Mouse (Mus musculus): ENCODE results near the gene Psmb11. TPM values are rescaled to one million over a fixed set of nuclear protein-coding genes. Genes with fewer than 3 reads are reported as not detected.

Gene Psmb11
- under 1 TPM; 0.35 to 0.38 TPM for total RNA-seq (2021)
- long read RNA-seq, experiment 1 = 0 reads
- long read RNA-seq, experiment 2 = 0 reads

DNA sequence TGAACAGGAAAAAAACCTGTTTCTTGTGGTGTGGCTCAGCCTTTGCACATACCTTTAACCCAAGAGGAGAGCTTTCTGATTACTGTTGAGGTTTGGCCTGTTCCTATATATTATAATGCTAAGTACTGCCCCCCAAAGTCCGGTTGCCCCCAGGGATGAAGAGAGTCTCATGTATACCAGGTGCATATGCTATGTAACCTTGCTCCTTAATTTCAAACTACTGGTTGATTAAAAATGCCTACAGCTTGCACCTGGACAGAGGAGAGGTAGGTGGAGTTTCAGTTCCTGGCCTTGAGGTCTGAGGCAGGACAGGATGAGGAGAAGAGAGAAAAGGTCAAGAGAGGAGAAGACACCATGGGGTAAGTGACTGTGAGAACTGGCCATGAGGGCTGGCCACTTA is at the start of gene Psmb11:
Gene Psmb11 (plus strand): TSS at position 301 of the 400 bp plus-strand sequence.
- DNase-seq (ENCODE audit: low spot score in 2 of 2) = no peak

DNA sequence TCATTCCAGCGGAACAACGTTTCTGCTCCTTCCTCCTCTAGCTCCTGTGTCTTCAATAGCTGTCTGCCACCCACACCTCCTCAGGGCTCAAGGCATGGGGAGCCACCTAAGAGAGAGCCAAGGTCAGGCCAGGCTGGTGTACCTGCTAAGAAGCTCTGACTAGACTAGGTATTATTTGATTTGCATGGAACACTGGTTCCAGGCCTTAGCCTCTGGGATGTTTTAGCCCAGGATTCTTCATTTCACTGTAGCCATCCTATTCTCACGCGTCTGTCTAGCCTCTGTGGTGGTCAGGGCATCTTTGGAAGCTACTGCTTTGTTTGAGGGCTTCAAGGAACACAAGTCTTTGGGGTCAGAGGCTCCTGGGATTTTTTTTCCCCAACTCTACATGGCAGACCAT is 49.1 kb upstream of the Psmb11 start:
- no peak for DNase-seq (ENCODE audit: low spot score in 2 of 2)

- no peak for DNase-seq (ENCODE audit: low spot score in 2 of 2)
These were observed 48.2 kb upstream of the Psmb11 start for GRCm38 (mm10) chr14:54572790-54573736.

GRCm38 (mm10) chr14:54574253-54574652 is 47.0 kb upstream of the Psmb11 start:
- DNase-seq (ENCODE audit: low spot score in 2 of 2) = no peak

- no peak for DNase-seq (ENCODE audit: low spot score in 2 of 2)
These were observed 46.2 kb upstream of the Psmb11 start for GRCm38 (mm10) chr14:54575031-54575430.

- no peak for DNase-seq (ENCODE audit: low spot score in 2 of 2)
These were observed 45.6 kb upstream of the Psmb11 start for GRCm38 (mm10) chr14:54575631-54576030.

DNA sequence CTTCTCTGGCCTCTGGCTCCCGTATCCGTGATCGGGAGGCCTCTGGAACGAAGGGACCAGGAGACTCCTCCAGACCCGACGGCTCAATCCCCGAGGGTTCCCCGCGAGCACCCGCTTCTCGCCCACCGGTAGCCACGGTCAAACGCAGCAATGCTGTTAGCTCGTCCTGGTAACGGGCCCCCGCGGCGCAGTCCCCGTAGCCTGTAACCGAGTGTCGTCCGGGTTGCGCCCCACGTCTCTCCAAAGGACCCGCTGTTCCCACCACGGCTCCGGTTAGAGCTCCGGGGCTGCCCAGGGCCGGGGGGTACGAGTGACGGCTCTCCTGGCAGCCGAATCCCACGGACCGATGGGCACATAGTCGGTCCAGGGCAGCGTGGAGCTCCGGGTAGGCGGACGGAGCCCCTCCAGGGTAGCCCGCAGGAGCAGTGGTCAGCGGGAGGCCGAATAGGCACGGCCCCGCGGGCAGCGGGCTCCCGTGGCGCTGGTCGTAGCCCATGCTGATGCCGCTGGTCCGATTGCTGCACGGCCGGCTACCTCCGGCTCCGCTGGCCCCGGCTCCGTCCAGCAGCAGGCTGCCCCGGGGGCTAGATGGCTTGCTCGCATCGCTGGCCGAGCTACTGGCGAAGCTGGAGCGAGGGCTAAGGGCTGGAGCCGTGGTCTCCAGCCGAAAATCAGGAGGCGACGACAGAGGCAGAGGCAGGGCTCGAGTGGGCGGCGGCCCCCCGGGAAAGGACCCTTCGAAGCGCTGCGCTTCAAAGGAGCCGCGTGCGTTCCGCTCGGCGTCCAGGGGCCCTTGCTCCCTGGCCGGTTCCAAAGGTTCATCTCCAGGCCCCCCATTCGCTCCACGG is 44.8 kb upstream of the Psmb11 start:
- no peak for DNase-seq (ENCODE audit: low spot score in 2 of 2)

GRCm38 (mm10) chr14:54577089-54577982 is 43.9 kb upstream of the Psmb11 start, which contains the start of gene Ajuba:
Ajuba (minus strand) TSS chr14:54577558.
- DNase-seq (ENCODE audit: low spot score in 2 of 2) = peak; percentile 66 to 73

DNA sequence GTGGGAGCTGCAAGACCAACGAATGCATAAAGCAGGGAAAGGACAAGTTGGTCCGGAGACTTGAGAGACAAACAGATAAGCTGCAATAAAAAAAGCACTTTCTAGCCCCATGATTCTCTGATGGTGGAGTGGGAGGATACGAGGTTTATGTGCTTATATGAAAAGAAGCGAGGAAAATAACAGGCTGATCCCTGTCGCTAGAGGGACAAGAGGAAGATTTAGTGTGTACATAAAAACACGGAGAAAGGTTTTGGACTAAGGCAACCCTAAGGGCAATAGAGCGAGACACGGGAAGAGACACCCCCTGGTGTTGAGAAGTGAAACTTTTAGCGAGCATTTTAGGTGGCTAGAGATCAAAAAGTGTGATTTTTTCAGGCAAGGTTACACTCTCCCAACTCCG is 43.2 kb upstream of the Psmb11 start:
- DNase-seq (ENCODE audit: low spot score in 2 of 2) = no peak

DNA sequence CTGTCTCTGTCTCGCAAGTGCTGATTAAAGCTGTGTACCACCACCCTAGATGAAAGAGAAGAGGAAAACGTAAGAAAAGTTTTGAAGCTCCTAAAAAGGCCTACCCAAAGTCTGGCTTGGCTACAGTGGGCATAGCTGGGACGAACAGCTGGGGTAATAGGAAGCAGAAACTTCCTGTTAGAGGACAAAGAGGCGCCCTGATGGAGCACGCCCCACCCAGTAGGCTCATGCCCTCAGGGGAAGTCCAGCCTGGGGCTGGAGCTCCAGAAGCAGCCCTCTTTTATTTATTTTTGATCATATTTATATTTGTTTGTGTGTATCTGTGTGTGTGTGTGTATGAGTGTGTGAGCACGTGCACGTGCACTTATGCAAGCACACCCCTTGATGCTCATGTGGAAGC is 41.6 kb upstream of the Psmb11 start:
- no peak for DNase-seq (ENCODE audit: low spot score in 2 of 2)

DNA sequence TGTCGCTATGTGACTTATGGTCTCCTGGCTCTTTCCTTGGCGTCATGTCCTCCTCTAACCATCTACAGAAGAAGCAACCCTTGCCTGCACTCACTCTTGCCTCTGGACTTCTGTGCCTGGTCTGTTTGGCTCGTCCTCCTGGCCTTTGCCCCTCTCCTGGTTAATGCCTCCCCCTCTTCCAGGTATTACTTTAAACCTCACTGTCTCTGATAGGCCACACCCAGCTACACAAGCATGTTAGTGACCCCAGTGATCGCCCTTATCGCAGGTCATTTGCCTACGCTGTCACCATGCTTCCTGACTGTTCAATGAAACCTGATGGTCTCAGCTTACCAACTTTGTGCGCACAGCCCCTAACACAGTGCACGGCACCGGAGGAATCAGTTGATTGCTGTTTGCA is 38.7 kb upstream of the Psmb11 start:
- no peak for DNase-seq (ENCODE audit: low spot score in 2 of 2)

GRCm38 (mm10) chr14:54583681-54584338 is 37.4 kb upstream of the Psmb11 start:
- peak in 1 of 2 experiments; percentile 69 for DNase-seq (ENCODE audit: low spot score in 2 of 2)

- DNase-seq (ENCODE audit: low spot score in 2 of 2) = no peak
These were observed 30.2 kb upstream of the Psmb11 start for GRCm38 (mm10) chr14:54591056-54591455.

DNA sequence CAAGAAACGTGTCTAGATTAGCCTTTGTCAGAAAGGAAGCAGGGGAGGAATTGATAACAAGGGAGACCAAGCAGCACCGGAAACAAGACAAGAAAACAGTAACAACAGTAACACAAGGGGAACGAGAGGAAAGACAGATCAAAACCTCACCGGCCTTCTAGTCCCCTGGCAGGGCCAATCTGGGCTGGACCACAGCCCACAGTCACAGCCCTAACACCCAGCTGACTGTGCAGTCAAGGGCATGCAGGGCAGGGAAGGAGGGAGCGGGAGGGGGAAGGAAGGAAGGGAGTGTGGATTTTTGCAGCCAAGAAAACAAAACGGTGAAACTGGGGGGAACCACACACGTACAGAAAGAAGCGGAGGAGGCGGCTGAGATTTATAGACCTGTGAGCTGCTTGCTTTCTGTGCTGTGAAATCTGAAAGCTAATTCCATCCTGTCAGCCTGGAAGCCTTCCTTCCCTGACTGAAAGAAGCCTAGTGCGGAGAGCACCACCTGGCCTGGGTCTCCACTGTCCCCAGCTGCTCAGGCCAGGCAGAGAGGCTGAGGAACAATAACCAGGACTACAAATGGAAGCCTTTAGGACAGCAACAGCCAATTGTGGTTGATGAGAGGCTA is 28.8 kb upstream of the Psmb11 start:
- DNase-seq (ENCODE audit: low spot score in 2 of 2) = no peak

DNA sequence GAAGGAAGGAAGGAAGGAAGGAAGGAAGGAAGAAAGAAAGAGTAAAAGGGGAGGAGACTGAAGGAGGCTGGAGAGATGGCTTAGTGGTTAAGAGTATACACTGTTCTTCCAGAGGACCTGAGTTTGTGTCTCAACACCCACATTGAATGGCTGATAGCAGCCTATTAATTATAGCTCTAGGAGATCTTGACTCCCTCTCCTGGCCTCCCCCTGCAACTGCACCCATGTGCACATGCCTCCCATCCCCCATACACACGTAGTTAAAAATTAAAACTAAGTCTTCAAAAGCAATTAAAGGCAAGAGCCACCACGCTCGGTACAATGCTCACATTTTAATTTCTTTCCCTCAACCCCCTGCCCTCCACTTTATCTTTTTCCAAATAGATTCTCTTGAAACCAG is 27.2 kb upstream of the Psmb11 start:
- no peak for DNase-seq (ENCODE audit: low spot score in 2 of 2)

DNA sequence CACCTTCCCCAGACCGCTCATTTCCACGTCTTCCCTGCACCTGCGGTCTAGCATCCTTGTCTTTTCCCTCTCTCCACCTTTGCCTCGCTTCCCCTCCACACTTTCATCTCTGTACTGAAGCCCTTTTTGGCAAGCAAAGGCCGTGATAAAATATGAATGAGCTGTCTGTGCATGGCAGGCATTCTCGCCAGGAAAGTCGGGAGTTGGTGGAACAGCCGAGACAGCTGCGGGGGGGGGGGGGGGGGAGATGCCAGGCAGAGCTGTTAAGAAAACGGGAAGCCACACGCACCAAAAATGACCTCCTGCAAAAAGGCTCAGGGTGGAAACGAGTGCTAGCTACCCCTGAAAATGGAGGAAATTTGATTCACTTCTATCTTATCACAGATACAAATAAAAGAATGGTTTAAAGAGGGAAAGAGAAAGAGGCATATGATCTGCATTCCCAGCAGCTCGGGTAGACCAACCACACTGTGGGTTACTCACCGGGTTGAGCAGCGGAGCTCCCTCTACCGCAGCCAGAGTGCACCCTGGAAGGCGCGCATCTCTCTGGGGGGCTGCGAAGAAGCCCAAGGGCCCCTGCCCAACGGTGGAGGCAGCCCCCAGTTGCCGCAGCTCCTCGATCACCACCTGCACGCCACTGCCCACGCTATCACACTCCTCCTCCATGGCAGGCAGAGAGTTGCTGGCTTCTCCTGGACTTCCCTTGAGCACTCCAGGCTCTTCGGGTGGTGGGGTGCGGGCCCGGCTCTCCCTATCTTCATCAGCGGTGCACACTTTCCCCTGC is 26.4 kb upstream of the Psmb11 start:
- DNase-seq (ENCODE audit: low spot score in 2 of 2) = no peak

- DNase-seq (ENCODE audit: low spot score in 2 of 2) = no peak
These were observed 24.1 kb upstream of the Psmb11 start for GRCm38 (mm10) chr14:54597084-54597483.

DNA sequence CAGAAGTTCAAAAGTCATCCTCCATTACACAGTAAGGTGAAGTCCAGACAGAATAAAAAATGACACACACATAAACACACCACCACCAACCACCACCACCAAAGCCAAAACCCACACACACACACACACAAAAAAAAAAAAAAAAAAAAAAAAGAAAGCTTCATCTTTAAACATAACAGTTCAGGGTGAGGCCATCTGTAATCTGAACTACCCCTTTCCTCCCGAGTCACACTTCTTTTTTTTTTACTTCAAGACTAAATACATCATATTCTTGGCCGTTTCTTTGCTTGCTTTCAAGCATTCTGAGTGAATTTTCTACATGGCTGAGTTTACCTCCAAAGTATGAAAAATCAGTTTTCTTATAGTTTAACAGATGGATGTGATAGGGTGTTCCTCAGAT is 19.6 kb upstream of the Psmb11 start:
- DNase-seq (ENCODE audit: low spot score in 2 of 2) = no peak

DNA sequence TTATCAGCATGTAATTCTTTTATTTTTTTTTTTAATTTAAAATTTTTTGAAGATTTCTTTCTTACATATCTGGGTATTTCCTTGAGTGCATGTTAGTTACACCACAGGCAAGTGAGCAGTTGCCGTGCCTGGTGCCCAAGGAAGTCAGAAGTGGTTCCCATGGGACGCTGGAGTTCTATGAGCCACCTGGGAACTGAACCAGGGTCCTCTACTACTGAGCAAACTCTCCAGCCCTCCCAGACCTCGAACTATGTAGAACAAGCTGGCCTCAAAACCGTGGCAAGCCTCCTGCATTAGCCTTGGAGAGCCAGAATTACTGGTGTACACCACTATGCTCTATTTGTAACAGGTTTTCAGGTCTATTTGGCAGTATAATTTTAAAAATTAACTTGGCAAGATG is 18.6 kb upstream of the Psmb11 start:
- DNase-seq (ENCODE audit: low spot score in 2 of 2) = no peak
